Mouse (Mus musculus) myocyte (in vitro differentiated cells): ENCODE measurements at regions not wholly inside any gene's neighbourhood (a gene's known extent, or its start where the extent isn't known, plus 50 kb on each side); places are given as distances from the start of the nearest gene placed in this dataset.

Source experiments
- CEBPB ChIP-seq: IDR thresholded peaks from 2 replicates; pipeline ENCODE4 v1.6.1; 2011; ENCODE audit warnings: mild to moderate bottlenecking, moderate library complexity; ENCODE audit not compliant: poor library complexity, insufficient read depth, severe bottlenecking
- E2F4 ChIP-seq: IDR thresholded peaks from one replicate; pipeline ENCODE4 v1.6.1; 2011; ENCODE audit warnings: mild to moderate bottlenecking, control low read depth, moderate library complexity; ENCODE audit not compliant: insufficient read depth
- MAX ChIP-seq: IDR thresholded peaks from one replicate; pipeline ENCODE4 v1.6.1; 2011; ENCODE audit warnings: low read depth, mild to moderate bottlenecking, control low read depth
- MYOD1 ChIP-seq, 3 experiments: IDR thresholded peaks; one replicate each; pipeline ENCODE4 v1.6.1; 2011; ENCODE audit warnings: control low read depth in 2 of 3, low read depth in 2 of 3, mild to moderate bottlenecking in 2 of 3, moderate library complexity in 1 of 3; ENCODE audit not compliant: insufficient read length in 2 of 3, control insufficient read depth in 1 of 3
- MYOG ChIP-seq, 3 experiments: IDR thresholded peaks; one replicate each; pipeline ENCODE4 v1.6.1; 2011; ENCODE audit warnings: control low read depth in 2 of 3, low read depth in 2 of 3, mild to moderate bottlenecking in 2 of 3; ENCODE audit not compliant: insufficient read length in 2 of 3, control insufficient read depth in 1 of 3, insufficient read depth in 1 of 3
- POLR2A ChIP-seq: IDR thresholded peaks from one replicate; pipeline ENCODE4 v1.6.1; 2011; ENCODE audit warnings: low read depth, mild to moderate bottlenecking, control low read depth, moderate library complexity; ENCODE audit not compliant: insufficient read length
- POLR2AphosphoS2 ChIP-seq: IDR thresholded peaks from one replicate; pipeline ENCODE4 v1.6.1; 2011; ENCODE audit warnings: low read depth, control low read depth; ENCODE audit not compliant: insufficient read length
- REST ChIP-seq: IDR thresholded peaks from one replicate; pipeline ENCODE4 v1.6.1; 2011; ENCODE audit warnings: mild to moderate bottlenecking, control low read depth, moderate library complexity; ENCODE audit not compliant: insufficient read depth, insufficient read length
- TCF12 ChIP-seq: IDR thresholded peaks from one replicate; pipeline ENCODE4 v1.6.1; 2011; ENCODE audit warnings: mild to moderate bottlenecking, control low read depth; ENCODE audit not compliant: poor library complexity, insufficient read depth, severe bottlenecking
- USF1 ChIP-seq: IDR thresholded peaks from one replicate; pipeline ENCODE4 v1.6.1; 2011; ENCODE audit warnings: low read depth, mild to moderate bottlenecking, control low read depth, moderate library complexity

DNA sequence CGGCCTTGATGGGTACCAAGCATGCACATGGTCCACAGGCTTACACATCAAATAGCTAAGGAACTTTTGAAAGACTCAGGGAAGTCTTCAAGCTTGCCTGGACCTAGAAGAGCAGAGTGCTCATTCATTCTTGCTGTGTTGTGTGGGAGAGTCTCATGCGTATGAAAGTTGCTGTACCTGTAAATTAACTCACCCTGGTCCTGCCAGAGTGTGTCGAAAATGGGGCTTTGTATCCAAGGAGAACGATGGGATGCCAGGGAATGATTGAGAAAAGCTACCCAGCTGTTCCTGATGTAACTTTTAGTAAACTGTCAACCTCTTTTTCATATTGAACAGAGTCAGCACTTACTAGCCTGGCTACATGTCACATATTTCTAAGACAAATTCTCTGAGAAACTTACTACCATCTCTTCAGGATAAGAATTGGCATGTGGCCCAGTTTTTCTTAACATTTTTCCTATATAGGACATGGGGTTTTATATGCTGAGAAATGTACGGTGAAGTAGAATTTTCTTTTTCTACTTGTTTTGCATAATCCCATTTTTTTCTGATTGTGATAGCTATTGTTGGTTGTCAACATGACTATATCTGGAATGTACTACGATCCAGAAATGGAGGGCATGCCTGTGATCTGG is 95.0 kb upstream of the Rreb1 start:
- TF ChIP-seq MYOD1 (IDR thresholded peaks at IDR 0.05; ENCODE audit: control insufficient read depth in 1 of 3, insufficient read length in 2 of 3, low read depth in 2 of 3), result no peak
- no peak for TF ChIP-seq POLR2A
- no peak for TF ChIP-seq POLR2AphosphoS2
- TF ChIP-seq USF1, result no peak
- no peak for TF ChIP-seq CEBPB
- TF ChIP-seq E2F4, result no peak
- TF ChIP-seq REST, result no peak
- no peak for TF ChIP-seq MYOG (IDR thresholded peaks at IDR 0.05; ENCODE audit: control insufficient read depth in 1 of 3, insufficient read depth in 1 of 3, insufficient read length in 2 of 3, low read depth in 2 of 3)
- no peak for TF ChIP-seq MAX
- no peak for TF ChIP-seq TCF12
